Mouse (Mus musculus): Measurements from ENCODE around the gene Ankrd39.
A peak's percentile ranks its signal among the peaks of the same experiment; 100 is the strongest.

DNA sequence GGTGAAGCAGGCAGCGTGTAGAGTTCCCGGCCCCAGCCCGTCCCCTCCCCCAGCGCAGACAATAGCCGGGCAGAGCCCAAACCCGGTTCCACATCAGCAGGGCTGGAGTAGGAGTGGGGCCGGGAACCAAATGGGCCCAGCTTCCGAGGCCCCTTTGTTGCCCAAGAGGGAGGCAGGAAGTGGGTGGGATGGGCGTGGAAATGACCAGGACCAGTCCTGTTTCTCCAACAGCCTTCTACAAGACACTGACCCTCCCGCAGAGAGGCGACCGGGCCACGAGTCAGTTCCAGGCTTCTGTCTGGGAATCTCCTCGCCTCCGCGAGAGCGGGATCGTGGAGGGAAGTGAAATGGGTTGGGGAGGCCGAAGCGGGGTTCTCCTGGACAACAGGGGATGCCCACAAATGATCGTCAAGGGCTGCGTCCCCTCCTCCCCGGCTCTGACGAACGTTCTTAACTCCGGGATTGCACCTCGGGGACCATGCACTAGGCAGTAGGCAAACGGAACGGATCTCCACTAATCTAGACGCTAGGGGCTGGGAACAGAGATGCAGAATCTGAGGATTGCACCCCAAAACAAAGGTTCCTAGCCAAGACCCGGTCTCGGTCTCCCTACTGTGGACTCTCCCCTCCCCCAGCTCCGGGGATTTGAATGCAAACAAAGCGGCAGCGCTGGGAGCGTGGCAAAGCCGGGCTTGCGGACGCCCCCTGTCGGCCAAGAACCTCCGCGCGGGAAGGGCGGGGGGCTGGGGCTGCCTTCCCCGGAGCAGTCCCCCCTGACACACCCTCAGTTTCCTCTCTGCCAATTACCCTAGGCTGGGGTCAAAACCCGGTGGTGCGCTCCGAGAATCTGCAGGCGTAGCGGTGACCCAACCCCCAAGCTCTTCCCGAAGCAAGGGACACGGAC is 9.6 kb upstream of the Ankrd39 start:
- peak; percentile 17; the same call in 1 of the 2 replicates for TF ChIP-seq POLR2A (IDR thresholded peaks at IDR 0.05; ENCODE audit: borderline replicate concordance, insufficient read depth, low read length)
- peak; percentile 72 for TF ChIP-seq CTCF (IDR thresholded peaks at IDR 0.05; ENCODE audit: borderline replicate concordance, insufficient read depth, low read depth, low read length)

Data from cerebellum, adult 2 months (tissue).